8 mouse cellular contexts compared by ENCODE assay signal in genomic region chr11:95040491-95041138, GRCm38 (mm10). TPM values are rescaled to one million over a fixed set of nuclear protein-coding genes. Genes with fewer than 3 reads are reported as not detected.
DNase-seq lines count a peak whose midpoint lies in the region; ATAC-seq lines count a peak whose summit lies in the region.

No protein-coding gene starts in this region.

- H3K36me3 ChIP-seq in embryonic facial prominence, embryonic 13.5 days, result peaks cover 32% of the 10 kb centered on the region
- no peaks in the 10 kb centered on the region for H3K36me3 ChIP-seq in liver, embryonic 15.5 days (replicated peaks)

- DNase-seq in right cerebral cortex, adult 2 months (ENCODE audit: low spot score in 2 of 2), result peak; percentile 57
- DNase-seq in right cerebral cortex, postnatal 4 days, result no peak
- DNase-seq in heart, adult 9 months (ENCODE audit: low spot score in 2 of 2), result peak; percentile 82 to 88
- DNase-seq in kidney, adult 8-10 months, result peak; percentile 95 to 97
- DNase-seq in neural tube, embryonic 10.5 days (ENCODE audit: extremely low spot score, low spot score), result peak; percentile 27
- peak; percentile 48 for DNase-seq in testis, postnatal 14 days (ENCODE audit: low spot score)

- peak overlapping the region; percentile 68 for H3K27ac ChIP-seq in embryonic facial prominence, embryonic 13.5 days
- peak overlapping the region; percentile 78 for H3K27ac ChIP-seq in liver, embryonic 15.5 days (replicated peaks)

- H3K9ac ChIP-seq in embryonic facial prominence, embryonic 13.5 days, result peak overlapping the region; percentile 82
- peak overlapping the region; percentile 80 for H3K9ac ChIP-seq in liver, embryonic 15.5 days

- ATAC-seq in embryonic facial prominence, embryonic 13.5 days (ENCODE audit: insufficient number of reproducible peaks, insufficient read depth, low FRiP score, low TSS enrichment, low read depth), result no peak
- ATAC-seq in liver, embryonic 15.5 days (ENCODE audit: insufficient read depth), result 0 out of 2 replicates have a peak, but pooled peaks have one; percentile 5

- H3K4me2 ChIP-seq in embryonic facial prominence, embryonic 13.5 days, result peak overlapping the region; percentile 84
- peak overlapping the region; percentile 97 for H3K4me2 ChIP-seq in liver, embryonic 15.5 days

- peak overlapping the region; percentile 61 for H3K4me3 ChIP-seq in embryonic facial prominence, embryonic 13.5 days
- H3K4me3 ChIP-seq in liver, embryonic 15.5 days (replicated peaks), result peak overlapping the region; percentile 76

- under 1% methylated on average over 20 of the region's 20 CpGs for WGBS in embryonic facial prominence, embryonic 13.5 days
- 2% methylated on average over 20 of the region's 20 CpGs for WGBS in liver, embryonic 15.5 days (ENCODE audit: insufficient replicate concordance)

- no peaks in the 10 kb centered on the region for H3K9me3 ChIP-seq in embryonic facial prominence, embryonic 13.5 days
- H3K9me3 ChIP-seq in liver, embryonic 15.5 days (replicated peaks), result no peaks in the 10 kb centered on the region

- peaks cover 16% of the 10 kb centered on the region for H3K4me1 ChIP-seq in embryonic facial prominence, embryonic 13.5 days
- H3K4me1 ChIP-seq in liver, embryonic 15.5 days (replicated peaks), result peaks cover 38% of the 10 kb centered on the region

- H3K27me3 ChIP-seq in embryonic facial prominence, embryonic 13.5 days, result no peaks in the 10 kb centered on the region
- 0 out of 2 replicates have a peak, but pooled peaks cover 5% of the 10 kb centered on the region for H3K27me3 ChIP-seq in liver, embryonic 15.5 days

RNA-seq across cellular contexts. Expression of gene Pdk2, which starts 0.5 kb away (rescaled TPM):
- 33.2 and 33.7 TPM in 2 replicates for polyA plus RNA-seq in embryonic facial prominence, embryonic 13.5 days (2015; fragmentation: Nextera tagmentation; extraction: Ambion mirVana)
- 10.2 and 10.8 TPM in 2 replicates for polyA plus RNA-seq in liver, embryonic 15.5 days (2015; fragmentation: Nextera tagmentation; extraction: Ambion mirVana)

RNA-seq across cellular contexts. Expression of gene Samd14, which starts 30.9 kb away (rescaled TPM):
- 36.2 and 36.8 TPM in 2 replicates for polyA plus RNA-seq in embryonic facial prominence, embryonic 13.5 days (2015; fragmentation: Nextera tagmentation; extraction: Ambion mirVana)
- 33.9 and 39.2 TPM in 2 replicates for polyA plus RNA-seq in liver, embryonic 15.5 days (2015; fragmentation: Nextera tagmentation; extraction: Ambion mirVana)

RNA-seq across cellular contexts. Expression of gene Itga3, which starts 36.0 kb away (rescaled TPM):
- 7.0 and 9.2 TPM in 2 replicates for polyA plus RNA-seq in embryonic facial prominence, embryonic 13.5 days (2015; fragmentation: Nextera tagmentation; extraction: Ambion mirVana)
- polyA plus RNA-seq in liver, embryonic 15.5 days (2015; fragmentation: Nextera tagmentation; extraction: Ambion mirVana), result 2.0 and 2.6 TPM in 2 replicates

RNA-seq across cellular contexts. Expression of gene Ppp1r9b, which starts 49.8 kb away (rescaled TPM):
- polyA plus RNA-seq in embryonic facial prominence, embryonic 13.5 days (2015; fragmentation: Nextera tagmentation; extraction: Ambion mirVana), result 13.2 and 13.5 TPM in 2 replicates
- 8.2 and 8.8 TPM in 2 replicates for polyA plus RNA-seq in liver, embryonic 15.5 days (2015; fragmentation: Nextera tagmentation; extraction: Ambion mirVana)
